Mouse (Mus musculus) MEL-GATA-1-ER (cell line): Measurements from ENCODE around the gene Tpk1.

ENCODE experiments used
- DNase-seq: peaks from one replicate; pipeline ENCODE4 v3.0.0-alpha.2; 2012; ENCODE audit warnings: low read depth; ENCODE audit errors: extremely low read depth

Gene Tpk1

DNA sequence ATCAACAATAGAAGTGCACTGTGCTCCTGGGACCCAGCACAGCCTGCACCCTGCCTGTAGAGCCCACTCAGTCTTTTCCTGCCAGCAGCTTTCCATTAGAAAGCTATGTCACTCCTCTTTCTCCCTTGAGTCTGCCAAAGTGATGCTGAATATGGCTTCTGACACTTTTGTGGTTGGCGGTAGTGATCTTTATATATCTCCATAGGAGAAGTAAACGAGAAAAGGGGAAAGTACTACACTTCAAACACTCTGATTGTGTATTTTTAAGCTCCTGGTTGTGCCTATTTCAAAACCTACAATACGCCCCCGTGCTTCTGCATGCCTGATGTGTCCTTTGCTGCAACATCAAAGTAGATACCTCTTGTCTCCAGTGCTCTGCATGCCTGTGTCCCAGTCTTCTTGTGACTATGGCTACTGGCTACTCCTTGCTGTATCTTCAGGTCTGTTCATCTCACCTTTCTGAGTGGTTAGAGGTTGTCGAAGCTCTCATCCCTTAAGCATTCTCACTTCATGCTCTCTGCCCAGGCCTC is 302.7 kb downstream of the Tpk1 start:
- no peak for DNase-seq

DNA sequence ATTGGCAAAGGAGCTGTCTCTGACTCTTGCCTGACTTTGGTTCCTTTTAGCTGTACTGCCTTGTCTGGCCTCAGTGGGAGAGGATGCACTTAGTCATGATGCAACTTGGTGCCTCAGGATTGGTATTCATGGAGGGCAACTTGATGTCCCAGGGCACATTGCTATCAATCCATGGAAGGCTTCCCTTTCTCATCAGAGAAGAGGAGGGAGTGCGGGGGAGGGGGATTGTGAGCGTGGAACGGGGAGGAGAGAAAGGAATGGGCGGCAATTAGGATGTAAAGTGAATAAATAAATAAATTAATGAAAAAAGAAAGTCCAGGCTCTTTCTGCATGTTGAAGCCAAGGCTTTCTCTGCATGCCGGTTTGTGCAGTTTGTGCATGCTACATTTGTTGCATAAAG is 304.8 kb downstream of the Tpk1 start:
- DNase-seq = no peak

DNA sequence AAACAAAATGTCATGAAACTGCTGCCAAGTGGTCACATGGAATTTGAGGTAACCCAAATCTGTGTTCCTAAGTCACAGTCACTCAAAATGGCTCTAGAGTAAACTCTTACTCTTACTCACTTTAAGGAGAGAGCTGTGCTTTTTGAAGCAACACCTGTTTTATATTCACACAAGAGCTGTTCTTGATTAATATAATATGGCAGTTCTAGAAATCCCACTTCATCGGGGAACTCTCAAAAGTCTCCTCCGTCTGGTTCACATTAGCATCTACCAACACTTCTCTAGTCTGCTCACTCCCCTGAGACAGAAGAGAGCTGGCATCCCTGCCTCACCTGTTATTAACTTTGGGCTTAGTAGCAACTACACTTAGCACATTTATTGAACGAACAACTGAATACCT is 305.9 kb downstream of the Tpk1 start:
- DNase-seq = no peak

DNA sequence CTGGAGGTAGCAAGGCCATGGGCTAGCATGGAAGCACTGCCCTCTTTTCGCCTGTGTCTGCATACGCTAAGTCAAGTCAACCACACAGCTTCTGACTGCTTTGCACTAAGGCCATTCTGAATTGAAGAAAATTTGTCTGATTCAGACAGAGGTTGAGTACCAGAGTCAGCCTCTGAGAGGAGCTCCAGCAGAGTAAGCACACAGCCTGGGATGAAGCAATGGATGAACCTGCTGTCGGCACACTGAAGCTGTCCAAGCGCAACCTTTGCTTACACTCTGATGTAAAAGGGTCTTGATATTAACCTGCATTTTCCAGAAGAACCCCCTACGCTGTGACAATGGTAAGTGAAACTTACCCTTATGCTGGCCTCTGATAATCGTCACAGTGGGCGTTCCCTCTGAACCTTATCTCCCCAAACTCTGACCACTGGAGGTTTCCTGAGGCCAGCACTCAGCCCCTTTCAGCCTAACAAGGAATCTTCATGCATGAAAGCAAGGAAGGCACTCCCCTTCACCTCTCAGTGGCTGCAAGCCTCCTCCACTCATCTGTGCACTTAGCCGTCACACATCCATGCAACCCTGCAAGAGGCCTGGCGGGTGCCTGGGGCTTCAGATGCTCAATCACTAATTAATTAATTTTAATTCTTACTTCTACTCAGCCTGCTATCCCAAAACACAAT is 311.4 kb downstream of the Tpk1 start:
- no peak for DNase-seq

DNA sequence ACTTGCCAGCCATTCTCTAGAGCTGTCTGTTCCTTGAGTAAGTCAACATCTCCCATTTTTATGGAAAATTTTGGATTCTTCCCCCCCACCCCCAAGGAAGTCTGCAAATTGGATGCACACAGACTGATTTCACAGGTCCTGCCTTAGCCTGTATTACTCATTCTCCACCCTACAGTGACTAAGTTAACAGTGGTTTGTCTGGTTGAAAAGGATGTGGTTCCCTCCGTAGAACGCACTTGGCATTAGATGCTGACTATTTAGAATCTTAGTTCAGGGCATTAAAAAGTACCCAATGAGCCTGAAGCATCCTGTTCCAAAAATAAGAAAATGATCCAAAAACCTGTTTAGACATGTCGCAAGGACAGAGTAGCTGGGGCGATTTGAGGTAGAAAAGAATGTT is 312.6 kb downstream of the Tpk1 start:
- no peak for DNase-seq

DNA sequence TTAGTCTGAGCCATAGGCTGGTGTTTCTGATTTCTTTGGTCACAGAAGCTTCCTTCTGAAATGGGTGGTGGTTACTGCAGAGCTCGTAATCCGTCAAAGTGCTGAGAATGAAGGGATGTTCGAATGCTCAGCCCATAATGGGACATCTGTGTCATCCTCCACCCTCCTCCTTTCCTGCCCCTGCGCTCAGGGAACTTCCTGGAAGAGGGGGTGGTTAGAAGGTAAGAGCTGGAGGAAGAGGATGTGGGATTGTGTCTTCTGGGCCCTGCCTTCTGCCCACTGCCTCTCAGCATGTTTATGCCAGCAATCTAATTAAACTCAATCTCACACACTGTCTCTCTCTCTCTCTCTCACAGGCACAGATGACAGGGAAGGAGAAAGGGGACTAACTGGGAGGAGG is 317.0 kb downstream of the Tpk1 start:
- DNase-seq = no peak

DNA sequence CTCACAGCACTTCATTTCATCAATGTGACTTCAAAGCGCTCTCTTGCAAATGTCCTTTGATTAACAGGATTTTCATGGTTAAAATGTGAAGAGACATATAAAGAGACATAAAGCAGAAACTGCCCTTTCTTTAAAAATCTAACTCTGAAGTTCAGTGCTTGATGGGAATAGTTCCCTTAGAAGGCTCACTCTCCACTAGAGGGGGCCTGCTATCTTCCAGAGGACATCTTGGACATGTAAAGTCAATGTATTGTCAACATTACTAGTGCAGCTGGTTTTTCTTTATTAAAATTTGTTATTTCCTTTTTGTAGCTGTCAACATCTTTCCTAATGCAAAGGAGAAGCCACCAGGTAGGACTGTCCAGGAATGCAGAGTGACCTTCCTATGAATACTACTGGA is 318.4 kb downstream of the Tpk1 start:
- DNase-seq = no peak

DNA sequence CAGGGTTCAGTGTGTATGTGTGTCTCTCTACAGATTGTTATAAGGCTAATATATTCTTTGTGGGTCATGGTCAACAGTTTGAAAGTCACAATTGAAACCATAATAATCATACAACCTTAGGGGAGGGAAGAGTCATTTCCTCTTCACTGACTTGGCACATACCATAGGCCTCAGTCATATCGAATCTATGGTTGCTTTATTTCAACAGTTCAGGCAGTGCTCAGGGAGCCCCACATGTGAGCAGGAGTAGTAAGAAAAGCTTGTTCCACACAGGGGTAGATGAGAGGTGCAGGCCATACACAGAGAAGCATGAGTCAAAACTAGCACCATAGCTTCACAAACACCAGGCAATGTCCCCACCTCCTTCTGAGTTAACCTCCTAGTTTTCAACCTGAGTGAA is 323.1 kb downstream of the Tpk1 start:
- no peak for DNase-seq

DNA sequence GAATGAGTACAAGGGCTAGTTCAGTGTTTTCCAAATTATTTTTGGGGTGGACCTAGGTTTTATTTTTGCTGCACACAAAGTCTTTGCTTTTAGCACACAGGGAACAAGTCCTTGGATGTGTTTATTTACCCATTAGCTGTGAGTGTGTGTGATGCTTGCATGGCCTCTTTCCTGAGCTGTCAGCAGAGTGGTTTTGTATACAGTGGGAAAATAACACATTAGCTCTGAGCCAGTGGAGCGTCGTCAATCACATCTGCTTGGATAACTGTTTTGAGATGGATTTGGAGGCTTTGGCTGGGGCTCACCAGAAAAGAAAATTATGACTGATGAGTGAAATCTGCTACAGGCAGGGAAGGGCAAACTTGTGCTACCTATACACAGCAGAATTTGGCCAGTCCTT is 323.7 kb downstream of the Tpk1 start:
- no peak for DNase-seq

DNA sequence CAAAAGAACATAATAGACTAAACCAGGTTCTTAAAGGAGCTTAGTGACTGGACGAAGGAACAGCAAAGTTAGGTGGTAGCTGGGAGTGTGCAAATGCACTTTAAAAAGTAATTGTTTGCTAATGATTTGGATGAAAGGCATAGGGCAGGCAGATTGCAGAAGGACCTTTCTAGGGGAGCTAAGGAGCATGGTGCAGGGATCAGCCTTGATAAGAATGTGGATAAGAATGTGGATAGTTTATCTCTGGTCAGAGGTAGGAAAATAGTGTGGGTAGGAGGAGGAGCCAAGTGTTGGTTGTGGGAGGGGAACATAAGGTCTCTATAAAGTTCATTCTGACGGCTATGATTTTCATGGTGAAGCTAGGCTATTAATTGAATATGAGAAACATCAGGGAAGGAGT is 327.3 kb downstream of the Tpk1 start:
- no peak for DNase-seq

DNA sequence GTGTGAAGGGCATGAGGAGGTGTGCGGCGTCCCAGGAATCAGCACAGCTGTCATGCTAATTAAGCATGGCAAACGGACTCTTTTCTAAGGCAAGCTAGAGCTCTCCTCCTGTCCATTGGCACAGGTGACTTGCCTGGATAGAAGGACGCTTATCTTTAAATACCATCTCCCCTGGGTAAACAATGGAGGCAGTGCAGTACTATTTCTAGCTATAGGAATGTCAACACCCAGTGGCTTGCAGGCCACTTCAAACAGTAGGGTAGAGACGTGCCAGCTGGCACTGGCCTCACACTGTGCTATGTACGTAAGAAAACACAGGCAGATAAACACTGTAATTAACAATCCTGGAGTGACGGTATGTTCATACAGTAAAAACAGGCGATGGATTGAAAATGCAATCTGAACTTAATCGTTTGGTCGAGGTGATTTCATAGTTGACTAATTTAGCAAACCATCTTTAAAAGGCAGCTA is 328.6 kb downstream of the Tpk1 start:
- DNase-seq = no peak

DNA sequence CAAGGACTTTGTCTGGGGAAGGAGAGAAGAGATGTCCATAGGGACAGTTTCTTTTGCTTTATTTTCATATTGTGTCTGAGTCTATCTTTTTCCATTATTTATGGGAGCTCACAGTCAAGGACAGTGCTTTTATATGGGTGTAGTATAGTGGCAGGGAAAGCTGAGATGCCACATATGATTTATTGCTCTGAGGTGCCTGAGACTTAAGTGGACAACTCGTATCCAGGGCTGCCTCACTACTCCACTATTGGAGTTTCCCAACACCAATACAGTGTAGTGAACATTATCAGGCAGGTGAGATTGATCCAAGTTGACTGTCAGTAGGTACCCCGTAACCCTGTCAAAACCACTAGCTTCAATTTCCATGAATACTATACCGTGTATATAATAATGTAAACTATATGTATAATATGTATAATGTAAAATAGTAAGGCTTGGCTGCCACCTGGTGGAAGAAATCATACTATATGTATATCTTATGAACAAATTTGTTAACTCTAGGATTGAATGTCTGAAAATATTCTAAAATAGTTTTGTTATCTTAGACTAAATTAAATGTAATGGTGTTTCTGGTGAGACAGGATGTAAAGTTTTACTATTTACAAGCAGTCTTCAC is 330.4 kb downstream of the Tpk1 start:
- peak; percentile 4 for DNase-seq

DNA sequence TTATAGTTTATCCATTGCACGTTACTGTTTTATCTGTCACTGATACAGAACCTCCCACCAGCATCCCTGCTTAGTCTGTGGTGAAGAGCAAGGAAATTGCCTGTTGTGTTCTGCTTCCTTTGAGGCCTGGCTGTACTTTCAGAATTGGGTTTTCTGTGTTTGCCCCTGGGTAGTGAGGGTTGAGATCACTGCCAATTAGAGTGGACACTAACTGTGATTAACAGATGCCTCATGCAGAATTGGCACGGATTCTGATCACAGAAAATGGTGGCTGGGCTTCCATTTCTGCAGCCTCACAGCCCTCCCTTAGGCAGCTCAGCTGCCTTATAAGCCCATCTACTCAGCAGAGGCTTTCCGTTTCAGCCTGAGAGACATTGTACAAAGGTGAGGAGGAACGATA is 332.6 kb downstream of the Tpk1 start:
- no peak for DNase-seq

DNA sequence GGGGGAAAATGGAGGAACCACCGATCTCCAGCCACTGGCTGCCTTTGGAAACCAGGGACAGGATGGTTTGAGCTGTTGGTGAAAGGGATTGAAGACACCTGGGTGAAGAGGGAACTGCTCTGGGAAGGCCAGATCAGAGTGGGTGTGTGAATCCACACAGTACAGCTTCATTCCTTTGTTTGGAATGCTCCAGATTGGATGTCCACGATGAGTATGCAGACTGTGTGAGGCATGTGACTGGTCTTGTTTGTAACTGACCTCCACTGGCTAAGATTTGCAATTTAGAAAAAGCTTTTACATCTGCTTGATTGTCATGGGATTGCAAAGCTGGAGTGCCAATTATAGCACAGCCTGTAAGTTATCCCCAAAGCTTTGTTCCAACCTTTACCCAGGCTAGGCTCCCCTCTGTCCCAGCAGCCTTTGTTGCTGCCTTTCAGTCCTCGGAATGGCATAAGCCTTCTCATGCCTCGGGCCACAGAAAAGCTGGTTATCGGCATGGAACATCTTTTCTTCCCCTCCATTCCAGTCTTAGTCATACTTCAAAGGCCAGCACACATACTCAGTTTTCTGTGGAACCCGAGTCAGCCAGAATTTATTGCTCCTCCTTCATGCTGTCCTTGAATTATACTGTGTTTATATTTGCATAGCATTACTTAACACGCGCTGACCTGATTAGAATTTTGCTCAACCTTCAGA is 353.0 kb downstream of the Tpk1 start:
- DNase-seq = no peak

DNA sequence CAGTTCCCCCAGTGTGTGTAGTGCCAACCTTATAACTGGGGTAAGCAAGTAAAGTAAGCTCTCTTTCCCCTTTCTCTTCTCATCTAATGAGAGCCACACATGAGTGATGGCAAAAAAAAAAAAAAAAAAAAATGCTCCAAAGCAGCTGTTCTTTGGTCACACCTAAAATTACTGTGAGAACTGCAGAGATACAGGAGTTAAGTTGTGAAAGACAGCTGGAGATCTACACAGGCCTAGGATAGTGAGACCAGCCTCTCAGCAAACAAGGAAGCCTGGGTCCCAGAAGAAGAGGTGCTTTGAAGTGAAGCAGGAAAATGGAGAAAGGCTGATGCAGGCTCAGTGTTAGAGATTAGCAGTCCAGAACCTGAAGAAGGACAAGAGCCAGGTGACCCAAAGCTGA is 353.5 kb downstream of the Tpk1 start:
- DNase-seq = no peak

DNA sequence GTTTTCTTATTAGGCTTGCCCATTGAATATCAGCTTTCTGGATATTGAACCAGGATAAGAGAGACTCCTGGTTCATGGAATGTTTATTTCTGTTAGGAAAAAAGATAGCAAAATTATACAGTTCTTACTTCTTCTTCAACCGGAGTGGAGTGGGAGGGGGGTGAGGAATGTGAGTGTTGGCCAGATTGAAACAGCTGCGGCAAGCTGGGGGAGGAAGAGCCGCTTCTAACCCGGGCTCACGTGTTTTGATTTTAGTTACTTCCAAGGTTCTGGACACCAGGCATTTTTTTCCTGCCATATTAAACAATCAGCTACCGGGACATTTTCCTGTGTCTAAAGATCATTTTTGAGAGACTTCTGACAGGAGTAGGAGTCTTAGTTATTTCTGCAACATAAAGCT is 356.0 kb downstream of the Tpk1 start:
- DNase-seq = no peak

DNA sequence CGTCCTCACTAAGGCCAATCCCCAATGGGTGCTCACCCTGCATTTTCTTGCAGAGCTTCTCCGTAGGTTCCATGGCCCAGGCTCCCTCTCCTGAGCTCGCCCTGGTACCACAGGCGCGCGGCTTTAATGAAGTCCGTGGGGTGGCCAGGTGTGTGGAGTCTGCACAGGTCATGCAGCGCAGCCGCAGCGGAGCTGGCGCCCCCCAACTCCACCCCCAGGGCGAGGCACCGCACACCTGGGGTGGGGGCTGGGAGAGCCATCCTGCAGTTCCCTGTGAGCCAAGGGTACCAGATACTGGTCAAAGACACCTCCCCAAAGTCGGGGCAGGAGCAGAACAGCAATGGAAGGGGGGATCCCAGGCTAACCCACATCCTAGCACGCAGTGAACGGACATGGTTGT is 356.6 kb downstream of the Tpk1 start, which contains the start of gene Nobox:
Nobox (minus strand) TSS at position 101 of the 400 bp plus-strand sequence.
- no peak for DNase-seq

DNA sequence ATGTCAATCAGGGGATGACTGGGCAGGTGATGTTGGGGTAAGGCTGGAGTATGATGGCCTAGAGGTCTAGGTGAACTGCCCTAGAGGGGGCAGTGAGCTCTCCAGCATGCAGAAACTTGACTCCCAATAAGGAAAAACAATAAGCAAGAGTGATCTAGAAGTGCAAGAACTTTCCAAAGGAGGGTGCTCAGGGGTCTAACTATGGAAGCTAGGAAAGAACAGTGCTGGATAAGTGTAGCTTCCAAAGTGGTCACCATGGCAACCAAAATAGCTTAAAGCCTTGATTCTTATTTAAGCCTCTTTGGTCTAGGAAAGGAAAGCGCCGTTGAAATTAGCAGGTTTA is 368.6 kb downstream of the Tpk1 start:
- DNase-seq = no peak

DNA sequence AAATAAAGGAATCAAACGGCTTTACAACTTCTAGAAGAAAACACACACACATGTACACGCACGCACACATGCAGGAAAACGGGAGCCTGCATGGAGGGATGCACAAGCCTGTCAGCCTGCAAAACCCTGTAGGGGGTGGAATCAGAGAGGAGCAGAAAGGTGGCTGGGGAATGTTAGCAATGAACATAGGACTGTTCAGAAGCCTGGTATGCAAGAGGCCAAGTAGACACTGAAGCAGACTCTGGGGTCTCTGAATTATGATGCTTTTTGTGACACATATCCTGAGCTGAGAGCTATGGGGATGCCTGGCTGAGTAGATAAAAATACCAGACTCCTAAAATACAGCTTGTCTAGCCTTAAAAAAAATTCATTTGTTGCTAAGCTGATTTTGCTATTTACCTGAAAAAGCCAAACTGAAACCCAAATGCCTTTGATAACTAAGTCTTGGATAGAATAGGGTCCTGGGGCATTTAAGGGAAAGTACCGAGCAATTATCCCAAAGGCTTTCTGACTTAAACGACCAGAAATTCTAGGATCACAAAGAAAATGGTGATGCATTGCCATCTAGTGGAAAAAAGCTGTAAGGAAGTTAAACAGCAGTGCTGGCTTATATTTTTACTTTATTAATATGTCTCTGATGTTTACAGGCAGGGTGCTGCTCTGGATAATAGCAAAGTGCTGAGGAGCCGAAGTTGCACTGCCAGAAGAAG is 369.1 kb downstream of the Tpk1 start:
- DNase-seq = peak; percentile 22

DNA sequence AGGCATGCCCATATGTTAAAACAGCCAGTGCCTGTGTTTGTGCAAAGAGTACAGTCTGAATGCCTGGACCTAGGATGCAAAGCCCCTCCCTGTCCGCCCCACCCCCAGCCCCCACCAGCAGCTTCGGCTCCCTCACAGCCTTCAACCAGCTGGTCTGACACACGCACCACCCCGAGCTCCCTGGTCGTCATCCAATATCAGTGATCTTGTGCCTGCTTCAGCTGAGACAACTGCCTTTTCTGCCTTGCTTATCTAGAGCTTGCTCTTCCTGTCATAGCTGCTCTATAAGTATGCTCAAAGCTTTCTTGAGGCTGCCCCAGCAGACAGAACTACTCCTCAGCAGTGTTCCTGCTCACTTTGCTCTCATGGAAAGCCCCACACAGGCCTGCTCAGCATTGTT is 370.2 kb downstream of the Tpk1 start:
- peak; percentile 21 for DNase-seq
